Mouse (Mus musculus) E14TG2a.4 (cell line): ENCODE results near the gene Trp53inp2.

Experiments used
- H3K27me3 ChIP-seq: 2 replicates; pipeline ENCODE4 v1.6.1; 2014; ENCODE audit warnings: low read length, control low read depth; ENCODE audit not compliant: insufficient read depth
- H3K36me3 ChIP-seq: 2 replicates; pipeline ENCODE4 v1.6.1; 2014; ENCODE audit warnings: low read length, control low read depth; ENCODE audit not compliant: insufficient read depth
- H3K4me1 ChIP-seq: replicated peaks from 2 replicates; pipeline ENCODE4 v1.6.1; 2014; ENCODE audit warnings: low read depth, low read length, control low read depth
- H3K4me3 ChIP-seq: replicated peaks from 2 replicates; pipeline ENCODE4 v1.5.1; 2014; ENCODE audit warnings: mild to moderate bottlenecking, low read length
- H3K9me3 ChIP-seq: 2 replicates; pipeline ENCODE4 v1.6.1; 2014; ENCODE audit warnings: low read length, control low read depth
- CTCF ChIP-seq: conservative IDR thresholded peaks from 2 replicates; pipeline ENCODE4 v1.5.1; 2014; ENCODE audit warnings: low read length
- NANOG ChIP-seq: IDR thresholded peaks from 2 replicates; pipeline ENCODE4 v1.6.1; 2014; ENCODE audit warnings: borderline replicate concordance, low read length, mixed read lengths
- POU5F1 ChIP-seq: IDR thresholded peaks from 2 replicates; pipeline ENCODE4 v1.6.1; 2014; ENCODE audit warnings: low read length, borderline replicate concordance

Gene Trp53inp2

DNA sequence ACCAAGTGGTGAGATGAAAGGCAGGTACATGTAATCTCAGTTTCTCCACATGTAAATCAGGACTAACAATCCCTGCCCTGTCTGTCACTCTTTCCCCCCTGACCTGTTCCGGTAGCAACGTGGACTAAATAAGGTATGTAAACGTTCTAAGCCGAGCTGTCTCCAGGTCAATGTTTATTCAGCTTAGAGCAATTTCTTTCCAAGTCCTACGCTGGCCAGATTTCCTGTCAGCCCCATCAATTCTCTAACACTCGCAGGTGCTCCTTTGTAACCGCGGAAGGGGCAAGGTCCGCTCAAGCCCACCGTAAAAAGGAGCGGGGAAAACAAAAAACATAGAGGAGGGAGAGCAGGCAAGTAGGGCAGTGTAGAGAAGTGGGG is 190 bp downstream of the Trp53inp2 start:
- Histone ChIP-seq H3K9me3 (no peaks in the 10 kb centered on the region), H3K36me3 (no peaks in the 10 kb centered on the region), H3K4me1 (peaks cover 31% of the 10 kb centered on the region), H3K4me3 (peak overlapping the region; percentile 94), H3K27me3 (peaks cover 43% of the 10 kb centered on the region)
- TF ChIP-seq POU5F1 (no peak), CTCF (no peak), NANOG (no peak)

DNA sequence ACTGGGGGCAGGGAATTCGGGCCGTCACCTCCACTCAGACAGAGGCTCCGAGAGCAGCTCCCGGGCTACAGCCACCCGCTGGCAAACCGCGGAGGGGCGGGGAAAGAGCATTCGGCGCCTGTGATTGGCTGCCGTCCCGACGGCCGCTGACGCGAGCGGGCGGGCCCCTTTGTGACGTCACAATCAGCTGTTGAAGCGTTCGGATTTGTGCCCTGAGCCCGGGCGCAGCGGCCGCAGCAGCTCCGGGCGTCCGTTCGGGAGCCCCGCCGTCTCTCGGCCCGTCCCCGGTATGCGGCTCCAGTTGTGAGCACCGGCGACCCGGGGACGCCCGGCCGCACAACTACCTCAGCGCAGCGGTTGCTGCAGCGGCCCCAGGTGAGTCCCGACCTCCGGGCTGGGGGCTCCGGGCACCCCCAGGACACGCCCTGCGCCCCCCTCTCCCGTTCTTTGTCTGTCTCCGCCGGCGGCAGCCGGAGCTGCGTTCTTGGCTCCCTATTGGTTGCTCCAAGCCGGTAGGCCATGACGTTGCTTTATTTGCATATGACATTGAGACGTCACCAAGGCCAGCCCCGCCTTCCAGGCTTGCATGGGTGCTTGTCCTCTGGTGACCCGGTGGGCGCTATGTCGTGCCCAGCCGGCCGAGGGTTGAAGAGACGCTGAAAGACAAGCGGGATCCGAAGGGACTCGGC is 928 bp downstream of the Trp53inp2 start:
- Histone ChIP-seq H3K4me1 (peaks cover 38% of the 10 kb centered on the region), H3K27me3 (peaks cover 51% of the 10 kb centered on the region), H3K4me3 (peak overlapping the region; percentile 94), H3K36me3 (no peaks in the 10 kb centered on the region), H3K9me3 (no peaks in the 10 kb centered on the region)
- no peak for TF ChIP-seq POU5F1
- TF ChIP-seq CTCF = no peak
- no peak for TF ChIP-seq NANOG

DNA sequence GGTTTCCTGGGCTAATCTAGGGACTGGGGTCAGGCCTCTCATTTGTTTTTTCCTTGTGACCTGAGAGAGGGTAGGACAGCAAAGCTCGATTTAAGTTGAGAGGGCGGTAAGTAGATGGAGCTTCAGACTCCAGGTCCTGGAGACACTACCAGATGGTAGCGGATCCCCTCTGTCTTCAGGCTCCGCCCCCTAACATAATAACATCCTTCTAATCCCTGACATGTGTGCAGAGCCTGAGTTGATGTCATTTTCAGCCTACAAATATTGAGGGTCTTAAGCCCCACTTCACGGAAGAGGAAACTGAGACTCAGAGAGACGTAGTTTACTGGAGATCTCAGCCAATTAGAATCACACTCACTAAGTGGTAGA is 1.5 kb downstream of the Trp53inp2 start:
- TF ChIP-seq CTCF (no peak), POU5F1 (no peak), NANOG (no peak)
- no peaks in the 10 kb centered on the region for H3K36me3 ChIP-seq
- H3K9me3 ChIP-seq = no peaks in the 10 kb centered on the region
- H3K4me1 ChIP-seq = peaks cover 44% of the 10 kb centered on the region
- peaks cover 53% of the 10 kb centered on the region for H3K27me3 ChIP-seq
- peak overlapping the region; percentile 94 for H3K4me3 ChIP-seq

DNA sequence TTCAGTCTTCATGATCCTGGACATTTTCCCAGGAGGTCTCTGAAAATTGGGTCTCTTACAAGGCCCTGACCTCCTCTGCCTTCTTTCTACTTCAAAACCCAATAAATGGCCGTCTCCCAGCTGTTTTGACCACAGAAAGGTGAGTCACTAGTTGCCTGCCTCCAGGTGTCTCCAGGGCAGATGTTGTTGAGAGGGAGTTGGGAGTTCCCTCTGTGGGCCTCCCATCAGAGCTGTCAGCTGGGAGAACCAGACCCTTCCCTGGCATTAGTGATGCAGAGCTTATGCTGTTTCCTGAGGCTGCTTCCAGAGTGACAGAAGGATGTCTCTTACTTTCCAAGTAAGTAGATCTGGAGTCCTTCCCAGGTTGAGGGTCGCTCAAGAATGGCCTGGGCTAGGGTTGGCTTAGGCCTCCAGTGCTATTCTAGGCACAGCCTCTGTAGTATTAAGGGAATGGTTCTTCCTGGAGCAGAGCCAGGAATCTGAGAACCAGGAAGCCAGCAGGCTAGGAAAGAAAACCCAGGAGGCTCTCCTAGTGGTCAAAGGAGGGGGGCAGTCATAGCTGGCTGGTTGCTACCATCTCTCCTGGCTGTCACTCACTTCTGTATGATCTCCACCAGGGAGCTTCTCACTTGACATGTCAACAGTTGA is 2.1 kb downstream of the Trp53inp2 start:
- no peak for TF ChIP-seq POU5F1
- TF ChIP-seq CTCF = no peak
- TF ChIP-seq NANOG = no peak
- 0 out of 2 replicates have a peak overlapping the region, but pooled peaks have one; percentile 94 for H3K4me3 ChIP-seq
- peaks cover 53% of the 10 kb centered on the region for H3K27me3 ChIP-seq
- H3K36me3 ChIP-seq = no peaks in the 10 kb centered on the region
- no peaks in the 10 kb centered on the region for H3K9me3 ChIP-seq
- peaks cover 47% of the 10 kb centered on the region for H3K4me1 ChIP-seq

DNA sequence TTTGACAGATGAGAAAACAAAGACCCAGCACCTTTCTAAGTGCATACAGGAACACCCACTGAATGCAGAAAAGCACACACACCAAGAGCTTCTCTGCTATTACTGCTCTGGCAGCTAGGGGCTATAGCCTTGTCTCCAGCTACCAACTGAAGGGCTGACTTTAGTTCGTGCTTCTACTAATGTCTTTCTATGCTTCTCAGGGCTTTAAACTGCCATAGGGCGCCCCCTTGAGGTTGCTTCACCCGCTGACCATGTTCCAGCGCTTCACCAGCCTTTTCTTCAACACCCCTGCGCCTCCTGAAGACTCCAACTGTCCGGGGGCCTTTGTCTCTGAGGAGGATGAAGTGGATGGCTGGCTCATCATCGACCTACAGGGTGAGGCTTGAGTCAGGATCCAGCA is 4.2 kb downstream of the Trp53inp2 start:
- Histone ChIP-seq H3K4me1 (peaks cover 47% of the 10 kb centered on the region), H3K9me3 (no peaks in the 10 kb centered on the region), H3K36me3 (peaks cover 10% of the 10 kb centered on the region; the same call in 1 of the 2 replicates), H3K4me3 (peak overlapping the region; percentile 71; the same call in 1 of the 2 replicates), H3K27me3 (peaks cover 35% of the 10 kb centered on the region)
- TF ChIP-seq CTCF (peak; percentile 79), NANOG (no peak)

DNA sequence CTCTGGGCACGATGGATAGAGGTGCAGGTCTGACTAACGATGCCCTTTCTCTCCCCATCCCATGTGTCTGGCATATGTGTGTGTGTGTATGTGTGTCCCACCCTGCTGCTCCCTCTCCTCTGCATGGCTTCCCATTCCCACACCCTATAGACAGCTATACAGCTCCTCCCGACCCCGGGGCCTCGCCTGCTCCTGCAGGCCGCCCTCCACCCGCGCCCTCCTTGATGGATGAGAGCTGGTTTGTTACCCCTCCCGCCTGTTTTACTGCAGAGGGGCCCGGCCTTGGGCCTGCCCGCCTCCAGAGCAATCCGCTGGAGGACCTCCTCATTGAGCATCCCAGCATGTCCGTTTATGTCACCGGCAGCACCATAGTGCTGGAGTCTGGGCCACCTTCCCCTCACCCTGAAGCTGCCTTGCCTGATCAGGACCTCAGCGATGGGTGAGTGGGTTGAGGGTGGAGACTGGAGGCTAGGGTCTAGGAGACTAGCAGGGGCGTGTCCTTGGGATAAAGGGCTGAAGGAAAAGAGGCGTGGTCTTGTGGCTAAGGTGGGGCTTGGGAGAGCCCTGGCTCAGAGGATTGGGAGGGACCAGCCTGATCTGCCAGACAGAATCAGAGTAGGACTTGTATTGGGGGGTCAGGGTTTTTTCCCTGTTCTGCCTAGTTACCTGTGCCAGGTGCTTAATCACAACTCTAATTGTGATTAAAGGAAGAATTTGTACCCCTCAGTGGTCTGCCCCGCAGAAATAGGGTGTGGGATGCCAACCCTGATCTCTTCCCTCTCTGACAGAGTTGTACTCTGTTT is 5.1 kb downstream of the Trp53inp2 start:
- Histone ChIP-seq H3K4me3 (peak overlapping the region; percentile 71), H3K9me3 (no peaks in the 10 kb centered on the region), H3K27me3 (peaks cover 26% of the 10 kb centered on the region), H3K4me1 (peaks cover 42% of the 10 kb centered on the region), H3K36me3 (peaks cover 13% of the 10 kb centered on the region; the same call in 1 of the 2 replicates)
- no peak for TF ChIP-seq NANOG
- TF ChIP-seq CTCF = no peak
- no peak for TF ChIP-seq POU5F1

DNA sequence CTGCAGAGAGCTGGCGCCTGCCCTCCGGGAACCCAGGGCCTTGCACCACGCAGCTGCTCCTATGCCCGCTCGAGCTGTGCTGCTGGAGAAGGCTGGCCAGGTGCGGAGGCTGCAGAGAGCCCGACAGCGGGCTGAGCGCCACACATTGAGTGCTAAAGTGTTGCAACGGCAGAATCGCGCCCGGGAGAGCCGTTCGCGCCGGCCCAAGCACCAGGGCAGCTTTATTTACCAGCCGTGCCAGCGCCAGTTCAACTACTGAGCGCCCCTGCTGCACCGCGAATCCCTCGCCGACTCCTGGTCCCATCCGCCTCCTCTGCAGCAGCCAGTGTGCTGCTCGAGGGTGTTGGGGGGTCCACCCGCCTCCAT is 5.7 kb downstream of the Trp53inp2 start:
- Histone ChIP-seq H3K4me1 (peaks cover 40% of the 10 kb centered on the region), H3K36me3 (peaks cover 13% of the 10 kb centered on the region; the same call in 1 of the 2 replicates), H3K9me3 (no peaks in the 10 kb centered on the region), H3K27me3 (peaks cover 23% of the 10 kb centered on the region), H3K4me3 (peak overlapping the region; percentile 71)
- no peak for TF ChIP-seq POU5F1
- no peak for TF ChIP-seq CTCF

DNA sequence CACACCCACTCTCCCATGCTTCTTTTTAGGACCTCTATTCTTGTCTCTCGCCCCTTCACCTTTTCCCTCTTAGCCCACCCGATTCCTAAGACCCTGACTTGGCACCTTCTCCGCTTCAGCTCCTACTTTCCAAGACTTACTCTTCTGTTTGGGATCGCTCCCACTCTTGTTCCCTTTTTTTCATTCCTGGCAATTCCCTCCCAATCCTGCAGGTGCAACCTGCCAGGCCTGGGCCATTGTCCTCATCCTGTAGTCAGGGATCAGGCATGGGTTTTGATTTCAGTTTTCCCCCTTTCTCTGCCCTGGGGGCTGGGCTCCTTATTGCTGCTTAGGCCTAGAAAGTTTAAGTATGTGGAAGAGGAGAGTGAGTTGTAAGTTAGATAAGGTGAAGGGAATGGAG is 6.2 kb downstream of the Trp53inp2 start:
- peak overlapping the region; percentile 71 for H3K4me3 ChIP-seq

DNA sequence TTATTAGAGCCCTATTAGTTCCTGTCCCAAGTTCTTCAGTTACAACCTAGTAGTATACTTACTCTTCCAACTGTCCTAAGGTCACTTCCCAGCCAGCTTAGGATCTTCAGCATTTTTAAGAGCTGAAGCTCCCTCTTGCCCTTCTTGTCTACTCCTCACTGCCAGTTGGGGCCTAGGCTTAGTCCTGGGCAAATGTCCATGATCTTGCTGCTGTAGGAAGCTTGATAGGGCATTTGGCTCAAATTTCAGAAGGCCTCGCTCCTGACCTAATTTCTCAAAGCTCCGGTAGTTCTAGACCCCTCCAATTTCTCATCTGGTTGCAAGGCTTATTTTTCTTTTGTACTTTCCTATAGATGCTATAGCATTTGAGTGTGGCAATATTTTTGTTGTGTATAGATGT is 7.7 kb downstream of the Trp53inp2 start:
- TF ChIP-seq POU5F1 (no peak), NANOG (no peak), CTCF (no peak)
- Histone ChIP-seq H3K9me3 (no peaks in the 10 kb centered on the region), H3K4me3 (no peak overlapping the region)

More for the DNA sequence above, 6.2 kb downstream of the Trp53inp2 start:
- H3K4me1 ChIP-seq = peaks cover 39% of the 10 kb centered on the region
- H3K9me3 ChIP-seq = no peaks in the 10 kb centered on the region
- peaks cover 23% of the 10 kb centered on the region for H3K27me3 ChIP-seq
- peaks cover 13% of the 10 kb centered on the region; the same call in 1 of the 2 replicates for H3K36me3 ChIP-seq
- peak; percentile 31; the same call in 1 of the 2 replicates for TF ChIP-seq CTCF
- no peak for TF ChIP-seq NANOG
- no peak for TF ChIP-seq POU5F1

More for the DNA sequence above, 7.7 kb downstream of the Trp53inp2 start:
- Histone ChIP-seq H3K36me3 (peaks cover 13% of the 10 kb centered on the region; the same call in 1 of the 2 replicates), H3K27me3 (peaks cover 17% of the 10 kb centered on the region), H3K4me1 (peaks cover 29% of the 10 kb centered on the region)
